Mouse (Mus musculus): ENCODE measurements around the gene Daxx.

GRCm38 (mm10) chr17:33950131-33950625 is 41.0 kb downstream of the Daxx start:
- TF ChIP-seq CTCF (IDR thresholded peaks at IDR 0.05; ENCODE audit: low read depth, low read length) (no peak), POLR2A (IDR thresholded peaks at IDR 0.05; ENCODE audit: borderline replicate concordance, low read depth, low read length) (no peak)
